Mouse (Mus musculus): ENCODE results near the gene Colgalt2. TPM values are rescaled to one million over a fixed set of nuclear protein-coding genes. Genes with fewer than 3 reads are reported as not detected.

The Colgalt2 gene
- polyA plus RNA-seq, 1 experiment from 2014 or later: 4.2 TPM

GRCm38 (mm10) chr1:152506175-152506574, 106.5 kb downstream of the Colgalt2 start:
- Histone ChIP-seq H3K36me3 (no peaks in the 10 kb centered on the region), H3K4me1 (no peaks in the 10 kb centered on the region), H3K4me2 (replicated peaks) (no peak overlapping the region), H3K9ac (no peak overlapping the region), H3K27me3 (no peaks in the 10 kb centered on the region), H3K27ac (no peak overlapping the region), H3K4me3 (no peak overlapping the region), H3K9me3 (replicated peaks) (no peaks in the 10 kb centered on the region)
- 83% methylated on average over 5 of the region's 5 CpGs for WGBS
- no peak for ATAC-seq (ENCODE audit: low FRiP score)

- H3K27me3 ChIP-seq: no peaks in the 10 kb centered on the region
- H3K9me3 ChIP-seq (replicated peaks): no peaks in the 10 kb centered on the region
- no peaks in the 10 kb centered on the region for H3K36me3 ChIP-seq
- no peak overlapping the region for H3K4me3 ChIP-seq
- no peak overlapping the region for H3K4me2 ChIP-seq (replicated peaks)
- H3K27ac ChIP-seq: no peak overlapping the region
- no peak for ATAC-seq (ENCODE audit: low FRiP score)
- WGBS: 92% methylated on average over 7 of the region's 7 CpGs
- H3K9ac ChIP-seq: no peak overlapping the region
- no peaks in the 10 kb centered on the region for H3K4me1 ChIP-seq
Measured at GRCm38 (mm10) chr1:152506726-152507125, 107.1 kb downstream of the Colgalt2 start.

GRCm38 (mm10) chr1:152508481-152509220, 109.0 kb downstream of the Colgalt2 start:
- Histone ChIP-seq H3K36me3 (no peaks in the 10 kb centered on the region), H3K4me3 (no peak overlapping the region), H3K9ac (no peak overlapping the region), H3K4me2 (replicated peaks) (no peak overlapping the region), H3K9me3 (replicated peaks) (no peaks in the 10 kb centered on the region), H3K4me1 (no peaks in the 10 kb centered on the region), H3K27me3 (no peaks in the 10 kb centered on the region), H3K27ac (no peak overlapping the region)
- 93% methylated on average over 11 of the region's 11 CpGs for WGBS
- no peak for ATAC-seq (ENCODE audit: low FRiP score)

- H3K4me1 ChIP-seq: no peaks in the 10 kb centered on the region
- no peak for ATAC-seq (ENCODE audit: low FRiP score)
- 78% methylated on average over 4 of the region's 4 CpGs for WGBS
- no peaks in the 10 kb centered on the region for H3K9me3 ChIP-seq (replicated peaks)
- no peak overlapping the region for H3K27ac ChIP-seq
- H3K4me2 ChIP-seq (replicated peaks): no peak overlapping the region
- H3K36me3 ChIP-seq: no peaks in the 10 kb centered on the region
- H3K4me3 ChIP-seq: no peak overlapping the region
- no peak overlapping the region for H3K9ac ChIP-seq
- no peaks in the 10 kb centered on the region for H3K27me3 ChIP-seq
Measured at GRCm38 (mm10) chr1:152511237-152511636, 111.6 kb downstream of the Colgalt2 start.

GRCm38 (mm10) chr1:152514256-152514655, 114.6 kb downstream of the Colgalt2 start:
- H3K9me3 ChIP-seq (replicated peaks): no peaks in the 10 kb centered on the region
- peaks cover 10% of the 10 kb centered on the region; the same call in 1 of the 2 replicates for H3K36me3 ChIP-seq
- WGBS: 69% methylated on average over 4 of the region's 4 CpGs
- H3K9ac ChIP-seq: no peak overlapping the region
- no peaks in the 10 kb centered on the region for H3K4me1 ChIP-seq
- no peak overlapping the region for H3K4me3 ChIP-seq
- no peak for ATAC-seq (ENCODE audit: low FRiP score)
- H3K4me2 ChIP-seq (replicated peaks): no peak overlapping the region
- no peak overlapping the region for H3K27ac ChIP-seq
- no peaks in the 10 kb centered on the region for H3K27me3 ChIP-seq

- no peak overlapping the region for H3K4me2 ChIP-seq (replicated peaks)
- ATAC-seq (ENCODE audit: low FRiP score): no peak
- H3K9me3 ChIP-seq (replicated peaks): no peaks in the 10 kb centered on the region
- no peaks in the 10 kb centered on the region for H3K4me1 ChIP-seq
- H3K9ac ChIP-seq: no peak overlapping the region
- peaks cover 10% of the 10 kb centered on the region; the same call in 1 of the 2 replicates for H3K36me3 ChIP-seq
- H3K4me3 ChIP-seq: no peak overlapping the region
- H3K27ac ChIP-seq: no peak overlapping the region
- 78% methylated on average over 4 of the region's 4 CpGs for WGBS
- H3K27me3 ChIP-seq: no peaks in the 10 kb centered on the region
Measured at GRCm38 (mm10) chr1:152517057-152517570, 117.5 kb downstream of the Colgalt2 start.

GRCm38 (mm10) chr1:152518971-152519370, 119.3 kb downstream of the Colgalt2 start:
- Histone ChIP-seq H3K4me1 (no peaks in the 10 kb centered on the region), H3K9ac (no peak overlapping the region), H3K27me3 (no peaks in the 10 kb centered on the region), H3K36me3 (peaks cover 10% of the 10 kb centered on the region; the same call in 1 of the 2 replicates), H3K4me2 (replicated peaks) (no peak overlapping the region), H3K4me3 (no peak overlapping the region), H3K9me3 (replicated peaks) (no peaks in the 10 kb centered on the region), H3K27ac (no peak overlapping the region)
- ATAC-seq (ENCODE audit: low FRiP score): no peak
- 92% methylated on average over 8 of the region's 8 CpGs for WGBS

- H3K9me3 ChIP-seq (replicated peaks): no peaks in the 10 kb centered on the region
- peaks cover 10% of the 10 kb centered on the region; the same call in 1 of the 2 replicates for H3K36me3 ChIP-seq
- peaks cover 5% of the 10 kb centered on the region; the same call in 1 of the 2 replicates for H3K4me1 ChIP-seq
- no peak overlapping the region for H3K4me2 ChIP-seq (replicated peaks)
- ATAC-seq (ENCODE audit: low FRiP score): 0 out of 2 replicates have a peak, but pooled peaks have one; percentile 37
- no peaks in the 10 kb centered on the region for H3K27me3 ChIP-seq
- H3K27ac ChIP-seq: no peak overlapping the region
- 74% methylated on average over 16 of the region's 16 CpGs for WGBS
- no peak overlapping the region for H3K9ac ChIP-seq
- no peak overlapping the region for H3K4me3 ChIP-seq
Measured at GRCm38 (mm10) chr1:152520798-152521575, 121.4 kb downstream of the Colgalt2 start.

- H3K4me3 ChIP-seq: no peak overlapping the region
- peaks cover 10% of the 10 kb centered on the region; the same call in 1 of the 2 replicates for H3K36me3 ChIP-seq
- no peak overlapping the region for H3K4me2 ChIP-seq (replicated peaks)
- no peaks in the 10 kb centered on the region for H3K9me3 ChIP-seq (replicated peaks)
- H3K27me3 ChIP-seq: no peaks in the 10 kb centered on the region
- H3K27ac ChIP-seq: no peak overlapping the region
- no peak overlapping the region for H3K9ac ChIP-seq
- ATAC-seq (ENCODE audit: low FRiP score): no peak
- WGBS: 82% methylated on average over 3 of the region's 3 CpGs
- H3K4me1 ChIP-seq: peaks cover 5% of the 10 kb centered on the region; the same call in 1 of the 2 replicates
Measured at GRCm38 (mm10) chr1:152522226-152522625, 122.6 kb downstream of the Colgalt2 start.

- peaks cover 5% of the 10 kb centered on the region; the same call in 1 of the 2 replicates for H3K36me3 ChIP-seq
- no peak overlapping the region for H3K4me3 ChIP-seq
- no peak overlapping the region for H3K27ac ChIP-seq
- peaks cover 5% of the 10 kb centered on the region; the same call in 1 of the 2 replicates for H3K4me1 ChIP-seq
- 81% methylated on average over 11 of the region's 11 CpGs for WGBS
- no peaks in the 10 kb centered on the region for H3K27me3 ChIP-seq
- H3K9me3 ChIP-seq (replicated peaks): no peaks in the 10 kb centered on the region
- no peak overlapping the region for H3K9ac ChIP-seq
- ATAC-seq (ENCODE audit: low FRiP score): no peak
- H3K4me2 ChIP-seq (replicated peaks): no peak overlapping the region
Measured at GRCm38 (mm10) chr1:152523292-152523691, 123.7 kb downstream of the Colgalt2 start.

- Histone ChIP-seq H3K9ac (0 out of 2 replicates have a peak overlapping the region, but pooled peaks have one; percentile 4), H3K4me3 (no peak overlapping the region), H3K9me3 (replicated peaks) (no peaks in the 10 kb centered on the region), H3K36me3 (no peaks in the 10 kb centered on the region; the same call in 1 of the 2 replicates), H3K4me1 (peaks cover 5% of the 10 kb centered on the region; the same call in 1 of the 2 replicates), H3K27ac (no peak overlapping the region), H3K4me2 (replicated peaks) (no peak overlapping the region), H3K27me3 (no peaks in the 10 kb centered on the region)
- ATAC-seq (ENCODE audit: low FRiP score): no peak
- WGBS: 89% methylated on average over 22 of the region's 22 CpGs
Measured at GRCm38 (mm10) chr1:152524098-152524892, 124.7 kb downstream of the Colgalt2 start.
